ENCODE assay signal across 8 mouse cellular contexts in the genomic region with DNA sequence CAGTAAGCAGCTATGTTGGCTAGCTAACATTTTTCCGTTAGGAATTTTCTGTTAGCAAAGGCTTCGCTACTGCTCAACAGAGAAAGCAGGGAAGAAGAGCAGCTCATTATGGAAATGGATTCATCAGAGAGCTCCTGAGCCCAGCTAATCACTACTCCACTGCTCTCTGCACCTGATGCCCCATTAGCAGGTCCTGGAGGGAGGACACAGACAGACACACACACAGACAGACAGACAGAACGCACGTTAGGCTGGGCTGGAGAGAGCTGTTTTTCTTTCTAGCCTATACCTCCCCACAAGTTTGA. TPM values are rescaled to one million over a fixed set of nuclear protein-coding genes. Genes with fewer than 3 reads are reported as not detected.
DNase-seq lines count a peak whose midpoint lies in the region; ATAC-seq and TF ChIP-seq lines count a peak whose summit lies in the region.
"Had no signal": no experiment of that assay in that cellular context is flagged by ENCODE, and none has a peak within 500 bp of the region (broad histone marks: within the 10 kb centered on the region; RNA-seq: fewer than 3 reads in every experiment).

No protein-coding gene starts in this region.

- no peak overlapping the region for H3K9ac ChIP-seq in liver, adult 2 months (ENCODE audit: low read depth, low read length)
- peak overlapping the region; percentile 38 for H3K9ac ChIP-seq in intestine, embryonic 16.5 days (ENCODE audit: low read depth, low read length)
- peak overlapping the region; percentile 36 for H3K9ac ChIP-seq in neural tube, embryonic 15.5 days (replicated peaks)

- no peaks in the 10 kb centered on the region for H3K9me3 ChIP-seq in forebrain, embryonic 10.5 days
- H3K9me3 ChIP-seq in intestine, embryonic 16.5 days (ENCODE audit: control insufficient read depth, low read length), result no peaks in the 10 kb centered on the region
- H3K9me3 ChIP-seq in neural tube, embryonic 15.5 days (replicated peaks), result no peaks in the 10 kb centered on the region

- no peak for DNase-seq in liver, adult 2 months (ENCODE audit: extremely low read depth, low read depth, low spot score)
- DNase-seq in liver, result no peak
- no peak for DNase-seq in forebrain, embryonic 10.5 days (ENCODE audit: extremely low spot score, low spot score)
- no peak for DNase-seq in spleen, adult 12 weeks (ENCODE audit: low spot score)
- DNase-seq in ovary, adult 18-20 months (ENCODE audit: low spot score), result no peak

- H3K79me2 ChIP-seq in liver, adult 2 months (ENCODE audit: control insufficient read depth, insufficient read depth, low read length), result peaks cover 39% of the 10 kb centered on the region

- H3K4me1 ChIP-seq in liver, adult 2 months (ENCODE audit: control insufficient read depth, insufficient read depth, low read length), result peaks cover 10% of the 10 kb centered on the region; the same call in 1 of the 2 replicates
- H3K4me1 ChIP-seq in forebrain, embryonic 10.5 days, result peaks cover 28% of the 10 kb centered on the region
- H3K4me1 ChIP-seq in intestine, embryonic 16.5 days (ENCODE audit: control insufficient read depth, insufficient read depth, low read length), result peaks cover 42% of the 10 kb centered on the region
- peaks cover 56% of the 10 kb centered on the region for H3K4me1 ChIP-seq in neural tube, embryonic 15.5 days

- no peak for TF ChIP-seq CTCF in liver, adult 2 months (IDR thresholded peaks at IDR 0.05; ENCODE audit: low read depth, low read length)

- no peaks in the 10 kb centered on the region for H3K27me3 ChIP-seq in liver, adult 2 months (ENCODE audit: control insufficient read depth, insufficient read depth, low read length)
- no peaks in the 10 kb centered on the region for H3K27me3 ChIP-seq in forebrain, embryonic 10.5 days (ENCODE audit: poor library complexity, severe bottlenecking)
- H3K27me3 ChIP-seq in intestine, embryonic 16.5 days (replicated peaks; ENCODE audit: control insufficient read depth, insufficient read depth, low read length), result no peaks in the 10 kb centered on the region
- no peaks in the 10 kb centered on the region for H3K27me3 ChIP-seq in neural tube, embryonic 15.5 days (replicated peaks)

- no peak overlapping the region for H3K4me2 ChIP-seq in intestine, embryonic 16.5 days (ENCODE audit: low read depth, low read length)
- H3K4me2 ChIP-seq in neural tube, embryonic 15.5 days, result peak overlapping the region; percentile 34; the same call in 1 of the 2 replicates

- ATAC-seq in intestine, embryonic 16.5 days, result no peak
- ATAC-seq in neural tube, embryonic 15.5 days (ENCODE audit: low FRiP score), result no peak

- 86% methylated on average over 4 of the region's 4 CpGs for WGBS in liver, adult 2 months
- WGBS in forebrain, embryonic 10.5 days, result 80% methylated on average over 4 of the region's 4 CpGs
- WGBS in intestine, embryonic 16.5 days, result 76% methylated on average over 4 of the region's 4 CpGs
- 18% methylated on average over 4 of the region's 4 CpGs for WGBS in neural tube, embryonic 15.5 days

- 0 out of 2 replicates have a peak overlapping the region, but pooled peaks have one; percentile 16 for H3K27ac ChIP-seq in liver, adult 2 months (replicated peaks; ENCODE audit: insufficient read depth, low read depth, low read length)
- peak overlapping the region; percentile 81 for H3K27ac ChIP-seq in forebrain, embryonic 10.5 days
- peak overlapping the region; percentile 80 for H3K27ac ChIP-seq in intestine, embryonic 16.5 days (ENCODE audit: low read length)
- H3K27ac ChIP-seq in neural tube, embryonic 15.5 days (replicated peaks), result peak overlapping the region; percentile 94

- H3K36me3 ChIP-seq in liver, adult 2 months (ENCODE audit: control insufficient read depth, insufficient read depth, low read length), result peaks cover 34% of the 10 kb centered on the region; the same call in 1 of the 2 replicates
- H3K36me3 ChIP-seq in forebrain, embryonic 10.5 days (replicated peaks), result peaks cover 86% of the 10 kb centered on the region
- peaks cover 26% of the 10 kb centered on the region for H3K36me3 ChIP-seq in intestine, embryonic 16.5 days (ENCODE audit: control insufficient read depth, insufficient read depth, low read length)
- H3K36me3 ChIP-seq in neural tube, embryonic 15.5 days, result peaks cover 48% of the 10 kb centered on the region

- TF ChIP-seq POLR2A in liver, adult 2 months (IDR thresholded peaks at IDR 0.05; ENCODE audit: extremely low read depth, insufficient read depth, low read length), result no peak

- H3K4me3 ChIP-seq in liver, adult 2 months (ENCODE audit: insufficient read depth, low read depth, low read length), result no peak overlapping the region
- H3K4me3 ChIP-seq in forebrain, embryonic 10.5 days, result no peak overlapping the region
- H3K4me3 ChIP-seq in intestine, embryonic 16.5 days (ENCODE audit: low read length), result no peak overlapping the region
- no peak overlapping the region for H3K4me3 ChIP-seq in neural tube, embryonic 15.5 days (replicated peaks)

RNA-seq across cellular contexts. Expression of gene Bcar1, which starts 26.2 kb away (rescaled TPM):
- 11.3 and 18.0 TPM in 2 replicates for total RNA-seq in liver, adult 2 months (2014; rRNA removed)
- polyA plus RNA-seq in liver, adult 2 months (2012; rRNA removed), result 41.2 and 53.2 TPM in 2 replicates
- 46.6 and 49.9 TPM in 2 replicates for polyA plus RNA-seq in forebrain, embryonic 10.5 days (2016; fragmentation: Nextera tagmentation; extraction: Ambion mirVana)
- polyA plus RNA-seq in intestine, embryonic 16.5 days (2015; fragmentation: Nextera tagmentation; extraction: Ambion mirVana), result 44.6 and 48.5 TPM in 2 replicates
- polyA plus RNA-seq in neural tube, embryonic 15.5 days (2015; fragmentation: Nextera tagmentation; extraction: Ambion mirVana), result 41.5 and 42.8 TPM in 2 replicates

RNA-seq across cellular contexts. Expression of gene Ctrb1, which starts 26.6 kb away (rescaled TPM):
- 50.9 and 134 TPM in 2 replicates for total RNA-seq in liver, adult 2 months (2014; rRNA removed)
- polyA plus RNA-seq in liver, adult 2 months (2012; rRNA removed), result 1.9 and 5.3 TPM in 2 replicates
- not detected in 2 replicates for polyA plus RNA-seq in forebrain, embryonic 10.5 days (2016; fragmentation: Nextera tagmentation; extraction: Ambion mirVana)
- polyA plus RNA-seq in intestine, embryonic 16.5 days (2015; fragmentation: Nextera tagmentation; extraction: Ambion mirVana), result 1,904 and 2,500 TPM in 2 replicates
- 25.6 TPM in 1 of 2 replicates, not detected in the other for polyA plus RNA-seq in neural tube, embryonic 15.5 days (2015; fragmentation: Nextera tagmentation; extraction: Ambion mirVana)
- total RNA-seq: layer of hippocampus, postnatal 25 days had no signal

Comparison
In these comparisons a context has a peak if more than half of its experiments do, and no peak if none do; other contexts are left out.
1. H3K27ac ChIP-seq: peak in every context shown above with its lines; median percentile 94 in neural tube, embryonic 15.5 days; 81 in forebrain, embryonic 10.5 days; 80 in intestine, embryonic 16.5 days; 16 in liver, adult 2 months.
2. RNA of gene Ctrb1, which starts 26.6 kb away (polyA plus RNA-seq): 1,904 to 2,500 TPM in intestine, embryonic 16.5 days; 1.9 to 5.3 TPM in liver, adult 2 months, 25.6 TPM in neural tube, embryonic 15.5 days and not detected in forebrain, embryonic 10.5 days; every median in the first group is over 10 times any median in the second.